Mouse (Mus musculus): ENCODE measurements around the gene Tmem132c. TPM values are rescaled to one million over a fixed set of nuclear protein-coding genes. Genes with fewer than 3 reads are reported as not detected.

Tmem132c gene
- polyA plus RNA-seq, 2 experiments = 0.08 TPM; not detected in 1

GRCm38 (mm10) chr5:127491724-127492123, 250.1 kb downstream of the Tmem132c start:
- Histone ChIP-seq H3K9ac (replicated peaks) (no peak overlapping the region), H3K27ac (no peak overlapping the region), H3K36me3 (replicated peaks; ENCODE audit: control insufficient read depth, insufficient read depth, low read depth) (no peaks in the 10 kb centered on the region), H3K4me1 (replicated peaks; ENCODE audit: control insufficient read depth in 2 of 2, insufficient read depth in 2 of 2, low read length in 1 of 2) (no peaks in the 10 kb centered on the region), H3K4me3 (ENCODE audit: insufficient read depth in 1 of 2, low read depth in 2 of 2, low read length in 2 of 2) (no peak overlapping the region), H3K27me3 (ENCODE audit: control insufficient read depth, insufficient read depth, low read length) (no peaks in the 10 kb centered on the region), H3K4me2 (ENCODE audit: low read depth) (no peak overlapping the region), H3K9me3 (ENCODE audit: control insufficient read depth, low read length) (no peaks in the 10 kb centered on the region)
- no peak for DNase-seq (ENCODE audit: low read depth in 3 of 3, low spot score in 3 of 3)
- WGBS (ENCODE audit: insufficient replicate concordance) = 41% methylated on average over 3 of the region's 3 CpGs
- ATAC-seq (ENCODE audit: insufficient read depth) = no peak
- TF ChIP-seq EP300 (IDR thresholded peaks at IDR 0.05; ENCODE audit: low read depth) = no peak
- no peak for TF ChIP-seq CTCF (IDR thresholded peaks at IDR 0.05; ENCODE audit: low read depth)

DNA sequence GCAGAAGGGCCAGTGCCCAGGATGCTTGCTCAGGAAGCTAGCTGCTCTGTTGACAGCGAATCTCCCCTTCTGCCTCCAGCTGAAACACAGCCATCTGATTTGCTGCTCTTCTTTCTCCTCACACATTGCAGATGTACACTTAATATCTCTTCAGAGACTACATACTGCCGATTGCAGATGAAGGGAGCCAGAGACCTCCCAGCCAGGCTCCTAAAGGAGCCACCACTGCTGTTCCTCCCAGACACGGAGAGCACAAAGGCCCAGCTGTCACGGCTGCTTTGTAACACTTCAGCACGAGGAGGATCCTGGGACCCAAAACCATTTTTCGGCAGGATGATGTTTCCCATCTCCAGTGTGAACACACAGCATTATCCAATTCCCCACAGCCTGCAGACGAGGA, 255.3 kb downstream of the Tmem132c start:
- no peak overlapping the region for H3K4me2 ChIP-seq (ENCODE audit: low read depth)
- TF ChIP-seq EP300 (IDR thresholded peaks at IDR 0.05; ENCODE audit: low read depth) (no peak), CTCF (IDR thresholded peaks at IDR 0.05; ENCODE audit: low read depth) (no peak)
- H3K4me3 ChIP-seq (ENCODE audit: insufficient read depth in 1 of 2, low read depth in 2 of 2, low read length in 2 of 2) = no peak overlapping the region
- WGBS (ENCODE audit: insufficient replicate concordance) = 40% methylated on average over 7 of the region's 7 CpGs
- H3K36me3 ChIP-seq (replicated peaks; ENCODE audit: control insufficient read depth, insufficient read depth, low read depth) = no peaks in the 10 kb centered on the region
- ATAC-seq (ENCODE audit: insufficient read depth) = no peak
- no peaks in the 10 kb centered on the region for H3K27me3 ChIP-seq (ENCODE audit: control insufficient read depth, insufficient read depth, low read length)
- H3K9me3 ChIP-seq (ENCODE audit: control insufficient read depth, low read length) = no peaks in the 10 kb centered on the region
- no peak for DNase-seq (ENCODE audit: low read depth in 3 of 3, low spot score in 3 of 3)
- H3K27ac ChIP-seq = no peak overlapping the region
- H3K9ac ChIP-seq (replicated peaks) = no peak overlapping the region
- no peaks in the 10 kb centered on the region for H3K4me1 ChIP-seq (replicated peaks; ENCODE audit: control insufficient read depth in 2 of 2, insufficient read depth in 2 of 2, low read length in 1 of 2)

- ATAC-seq (ENCODE audit: insufficient read depth) = no peak
- Histone ChIP-seq H3K27ac (no peak overlapping the region), H3K27me3 (ENCODE audit: control insufficient read depth, insufficient read depth, low read length) (no peaks in the 10 kb centered on the region), H3K4me1 (replicated peaks; ENCODE audit: control insufficient read depth in 2 of 2, insufficient read depth in 2 of 2, low read length in 1 of 2) (no peaks in the 10 kb centered on the region), H3K4me3 (ENCODE audit: insufficient read depth in 1 of 2, low read depth in 2 of 2, low read length in 2 of 2) (no peak overlapping the region), H3K4me2 (ENCODE audit: low read depth) (no peak overlapping the region), H3K36me3 (replicated peaks; ENCODE audit: control insufficient read depth, insufficient read depth, low read depth) (no peaks in the 10 kb centered on the region), H3K9ac (replicated peaks) (no peak overlapping the region), H3K9me3 (ENCODE audit: control insufficient read depth, low read length) (no peaks in the 10 kb centered on the region)
- TF ChIP-seq EP300 (IDR thresholded peaks at IDR 0.05; ENCODE audit: low read depth) = no peak
- TF ChIP-seq CTCF (IDR thresholded peaks at IDR 0.05; ENCODE audit: low read depth) = no peak
- 64% methylated on average over 12 of the region's 12 CpGs for WGBS (ENCODE audit: insufficient replicate concordance)
- no peak for DNase-seq (ENCODE audit: low read depth in 3 of 3, low spot score in 3 of 3)
These were observed 257.7 kb downstream of the Tmem132c start for GRCm38 (mm10) chr5:127499151-127499827.

GRCm38 (mm10) chr5:127502838-127503237, 261.2 kb downstream of the Tmem132c start:
- H3K4me1 ChIP-seq (replicated peaks; ENCODE audit: control insufficient read depth in 2 of 2, insufficient read depth in 2 of 2, low read length in 1 of 2) = no peaks in the 10 kb centered on the region
- ATAC-seq (ENCODE audit: insufficient read depth) = no peak
- WGBS (ENCODE audit: insufficient replicate concordance) = 20% methylated on average over 7 of the region's 7 CpGs
- H3K27me3 ChIP-seq (ENCODE audit: control insufficient read depth, insufficient read depth, low read length) = no peaks in the 10 kb centered on the region
- TF ChIP-seq CTCF (IDR thresholded peaks at IDR 0.05; ENCODE audit: low read depth) (no peak), EP300 (IDR thresholded peaks at IDR 0.05; ENCODE audit: low read depth) (no peak)
- no peak overlapping the region for H3K9ac ChIP-seq (replicated peaks)
- H3K4me2 ChIP-seq (ENCODE audit: low read depth) = no peak overlapping the region
- H3K27ac ChIP-seq = no peak overlapping the region
- DNase-seq (ENCODE audit: low read depth in 3 of 3, low spot score in 3 of 3) = no peak
- no peaks in the 10 kb centered on the region for H3K9me3 ChIP-seq (ENCODE audit: control insufficient read depth, low read length)
- H3K36me3 ChIP-seq (replicated peaks; ENCODE audit: control insufficient read depth, insufficient read depth, low read depth) = no peaks in the 10 kb centered on the region
- H3K4me3 ChIP-seq (ENCODE audit: insufficient read depth in 1 of 2, low read depth in 2 of 2, low read length in 2 of 2) = no peak overlapping the region

GRCm38 (mm10) chr5:127505697-127506096, 264.1 kb downstream of the Tmem132c start:
- WGBS (ENCODE audit: insufficient replicate concordance) = 48% methylated on average over 6 of the region's 6 CpGs
- Histone ChIP-seq H3K4me3 (ENCODE audit: insufficient read depth in 1 of 2, low read depth in 2 of 2, low read length in 2 of 2) (no peak overlapping the region), H3K9me3 (ENCODE audit: control insufficient read depth, low read length) (no peaks in the 10 kb centered on the region), H3K9ac (replicated peaks) (no peak overlapping the region), H3K36me3 (replicated peaks; ENCODE audit: control insufficient read depth, insufficient read depth, low read depth) (no peaks in the 10 kb centered on the region), H3K4me1 (replicated peaks; ENCODE audit: control insufficient read depth in 2 of 2, insufficient read depth in 2 of 2, low read length in 1 of 2) (no peaks in the 10 kb centered on the region), H3K4me2 (ENCODE audit: low read depth) (no peak overlapping the region), H3K27ac (no peak overlapping the region), H3K27me3 (ENCODE audit: control insufficient read depth, insufficient read depth, low read length) (no peaks in the 10 kb centered on the region)
- no peak for DNase-seq (ENCODE audit: low read depth in 3 of 3, low spot score in 3 of 3)
- no peak for ATAC-seq (ENCODE audit: insufficient read depth)
- TF ChIP-seq CTCF (IDR thresholded peaks at IDR 0.05; ENCODE audit: low read depth) (no peak), EP300 (IDR thresholded peaks at IDR 0.05; ENCODE audit: low read depth) (no peak)

Data from liver, embryonic 14.5 days (tissue).